Mouse (Mus musculus) ES-Bruce4 (cell line): ENCODE data around the gene Cbl. TPM values are rescaled to one million over a fixed set of nuclear protein-coding genes. Genes with fewer than 3 reads are reported as not detected.

Source experiments
- H3K27ac ChIP-seq: 2 replicates; pipeline ENCODE4 v1.5.1; 2012; ENCODE audit warnings: low read length, inconsistent platforms; ENCODE audit not compliant: insufficient read depth
- H3K27me3 ChIP-seq: 2 replicates; pipeline ENCODE4 v1.6.1; 2012; ENCODE audit warnings: mild to moderate bottlenecking, low read length, inconsistent platforms; ENCODE audit not compliant: control insufficient read depth, poor library complexity, insufficient read depth, severe bottlenecking
- H3K36me3 ChIP-seq: 2 replicates; pipeline ENCODE4 v1.6.1; 2012; ENCODE audit warnings: inconsistent platforms, mild to moderate bottlenecking, low read length, moderate library complexity; ENCODE audit not compliant: control insufficient read depth, poor library complexity, insufficient read depth, severe bottlenecking
- H3K4me1 ChIP-seq: one replicate; pipeline ENCODE4 v1.8.1; 2011; ENCODE audit warnings: low read length; ENCODE audit not compliant: control insufficient read depth, insufficient read depth
- H3K4me3 ChIP-seq: 2 replicates; pipeline ENCODE4 v1.5.1; 2011; ENCODE audit warnings: low read depth, mild to moderate bottlenecking, low read length
- H3K9ac ChIP-seq: 2 replicates; pipeline ENCODE4 v1.6.1; 2012; ENCODE audit warnings: low read depth, mild to moderate bottlenecking, inconsistent platforms; ENCODE audit not compliant: poor library complexity, severe bottlenecking
- H3K9me3 ChIP-seq: replicated peaks from 2 replicates; pipeline ENCODE4 v1.6.1; 2012; ENCODE audit warnings: mild to moderate bottlenecking, low read length, inconsistent platforms; ENCODE audit not compliant: control insufficient read depth, poor library complexity, insufficient read depth, severe bottlenecking
- CTCF ChIP-seq: IDR thresholded peaks from one replicate; pipeline ENCODE4 v1.8.1; 2011; ENCODE audit warnings: low read depth, low read length
- EP300 ChIP-seq: IDR thresholded peaks from 2 replicates; pipeline ENCODE4 v1.6.1; 2011; ENCODE audit warnings: low read depth, low read length; ENCODE audit not compliant: insufficient read depth
- POLR2A ChIP-seq: IDR thresholded peaks from one replicate; pipeline ENCODE4 v1.8.1; 2011; ENCODE audit warnings: low read length; ENCODE audit not compliant: insufficient read depth
- polyA plus RNA-seq: library from polyadenylated mRNA; stranded (reverse); fragments of >200 nt; gene quantifications from 2 replicates; pipeline ENCODE4 v1.2.4, GENCODE M21; 2011; ENCODE audit warnings: low read depth; ENCODE audit not compliant: missing spikeins, insufficient read depth, insufficient read length

The Cbl gene
- polyA plus RNA-seq, 1 experiment: 58.8 TPM

DNA sequence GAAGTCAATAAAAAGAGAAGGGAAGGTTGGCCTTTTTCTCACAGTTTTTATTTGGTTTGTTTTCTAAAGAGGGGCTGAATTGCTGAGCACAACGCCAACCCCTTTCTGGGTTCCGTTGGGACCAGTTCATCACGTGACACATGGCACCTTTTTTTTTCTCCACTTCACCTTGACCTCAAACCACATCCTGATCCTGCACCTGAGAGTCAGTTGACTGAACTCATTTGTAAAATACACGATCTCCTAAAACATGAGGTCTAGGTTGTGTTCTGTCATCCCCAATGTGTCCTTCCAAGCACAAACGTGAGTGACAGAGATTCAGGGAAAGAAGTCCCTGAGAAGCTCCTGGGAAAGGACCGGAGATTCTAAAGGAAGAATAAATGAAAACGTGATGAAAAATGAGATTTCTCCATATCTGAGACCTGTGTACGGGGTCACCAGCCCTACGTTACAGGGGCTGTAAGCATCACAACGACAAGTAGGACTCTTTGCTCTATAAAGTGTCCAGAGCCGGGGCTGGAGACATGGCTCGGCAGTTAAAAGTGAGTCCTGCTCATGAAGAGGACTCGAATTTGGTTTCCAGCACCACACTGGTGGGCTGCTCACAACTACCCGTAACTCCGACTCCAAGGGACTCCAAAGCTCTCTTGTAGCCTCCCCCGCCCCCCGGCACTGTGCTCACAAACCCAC, 4.8 kb upstream of the Cbl start:
- no peak overlapping the region for H3K9ac ChIP-seq
- H3K36me3 ChIP-seq: no peaks in the 10 kb centered on the region
- no peaks in the 10 kb centered on the region for H3K27me3 ChIP-seq
- H3K4me3 ChIP-seq: no peak overlapping the region
- H3K9me3 ChIP-seq: no peaks in the 10 kb centered on the region
- TF ChIP-seq POLR2A: no peak
- TF ChIP-seq EP300: no peak
- no peak for TF ChIP-seq CTCF
- H3K4me1 ChIP-seq: no peaks in the 10 kb centered on the region
- H3K27ac ChIP-seq: no peak overlapping the region

DNA sequence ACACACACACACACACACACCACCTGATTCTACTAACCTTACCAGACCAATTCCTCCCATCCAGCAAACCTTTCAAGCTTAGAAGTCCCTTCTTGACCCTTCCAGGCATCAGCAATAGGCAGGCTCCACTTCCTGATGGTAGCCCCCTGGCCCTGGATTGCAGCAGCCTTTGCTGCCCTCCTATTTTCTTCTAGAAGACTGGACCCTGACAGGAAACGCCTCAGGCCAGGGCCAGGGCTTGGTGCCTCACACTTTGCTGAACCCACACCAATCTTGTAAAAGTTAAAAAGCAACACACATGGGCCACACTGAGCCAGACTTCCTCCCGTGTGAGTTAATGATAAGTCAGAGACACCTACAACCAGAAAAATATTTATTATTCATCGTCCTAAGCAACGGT, 3.3 kb upstream of the Cbl start:
- Histone ChIP-seq H3K27ac (no peak overlapping the region), H3K9ac (no peak overlapping the region), H3K4me1 (no peaks in the 10 kb centered on the region), H3K36me3 (no peaks in the 10 kb centered on the region), H3K27me3 (no peaks in the 10 kb centered on the region), H3K4me3 (no peak overlapping the region), H3K9me3 (no peaks in the 10 kb centered on the region)
- TF ChIP-seq POLR2A: no peak
- TF ChIP-seq CTCF: no peak
- no peak for TF ChIP-seq EP300

DNA sequence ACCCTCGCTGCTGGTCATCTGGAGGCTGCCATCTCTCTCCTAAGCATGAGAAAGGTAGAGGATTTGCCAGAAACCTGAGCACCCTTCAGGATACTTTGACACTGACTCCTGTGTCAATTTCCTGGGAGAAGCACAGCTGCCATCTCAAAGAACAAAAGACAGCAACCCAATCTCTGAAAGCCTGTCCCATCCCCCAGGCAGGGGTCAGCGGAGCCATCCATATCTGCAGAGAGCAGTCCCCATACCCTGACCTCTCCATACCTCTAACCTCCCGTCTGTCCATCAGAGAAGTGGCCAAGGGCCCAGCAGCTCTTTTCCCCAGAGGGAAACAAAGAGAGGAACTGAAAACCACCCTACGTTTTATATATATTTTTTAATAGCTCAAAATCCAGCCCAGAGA, 2.8 kb upstream of the Cbl start:
- Histone ChIP-seq H3K27me3 (no peaks in the 10 kb centered on the region), H3K27ac (no peak overlapping the region), H3K4me1 (no peaks in the 10 kb centered on the region), H3K9me3 (no peaks in the 10 kb centered on the region), H3K4me3 (no peak overlapping the region), H3K36me3 (no peaks in the 10 kb centered on the region), H3K9ac (no peak overlapping the region)
- TF ChIP-seq EP300: no peak
- no peak for TF ChIP-seq POLR2A
- no peak for TF ChIP-seq CTCF

- H3K36me3 ChIP-seq: no peaks in the 10 kb centered on the region
- peak overlapping the region; percentile 80 for H3K4me3 ChIP-seq
- TF ChIP-seq POLR2A: no peak
- TF ChIP-seq EP300: no peak
- TF ChIP-seq CTCF: no peak
- peak overlapping the region; percentile 89 for H3K9ac ChIP-seq
- no peaks in the 10 kb centered on the region for H3K4me1 ChIP-seq
- H3K27ac ChIP-seq: peak overlapping the region; percentile 84
- no peaks in the 10 kb centered on the region for H3K9me3 ChIP-seq
- H3K27me3 ChIP-seq: no peaks in the 10 kb centered on the region
Observed at GRCm38 (mm10) chr9:44234479-44235427, 904 bp upstream of the Cbl start.

DNA sequence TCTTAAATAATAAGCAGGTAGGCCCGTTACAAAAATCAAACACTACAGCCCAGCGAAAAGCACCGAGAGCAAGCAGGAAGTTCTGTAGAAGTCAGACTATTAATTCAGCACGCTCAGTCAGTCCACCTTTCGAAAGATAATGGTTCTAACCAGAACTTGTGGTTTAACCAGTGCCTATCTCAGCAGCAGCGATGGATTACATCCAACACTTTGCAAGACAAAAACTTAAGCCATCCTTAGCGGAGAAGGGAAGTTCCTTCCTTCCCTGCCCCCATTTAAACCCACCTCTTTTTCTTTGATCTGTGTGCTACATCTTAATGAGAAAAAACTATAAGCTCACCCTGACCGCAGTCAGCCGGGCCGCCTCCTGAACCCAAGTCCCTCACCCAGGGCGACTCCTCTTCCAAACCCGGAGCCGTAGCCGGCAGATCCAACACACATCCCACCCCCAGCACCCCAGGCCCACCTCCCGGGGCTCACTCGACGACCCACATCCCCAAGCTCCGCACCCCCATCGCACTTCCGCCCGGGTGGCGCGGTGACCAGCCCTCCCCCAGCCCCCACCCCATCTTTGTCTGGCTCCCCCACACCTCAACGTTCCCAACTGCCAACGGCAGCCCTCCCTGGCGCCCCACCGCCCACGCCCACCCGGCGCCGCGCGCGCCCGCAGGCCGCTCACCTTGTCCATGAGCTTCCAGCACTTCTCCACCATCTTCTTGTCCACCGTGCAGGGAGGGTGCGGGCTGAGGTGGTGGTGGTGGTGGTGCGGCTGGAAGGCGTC, 638 bp downstream of the Cbl start:
- Histone ChIP-seq H3K27ac (peak overlapping the region; percentile 78), H3K36me3 (no peaks in the 10 kb centered on the region), H3K27me3 (no peaks in the 10 kb centered on the region), H3K4me1 (no peaks in the 10 kb centered on the region), H3K4me3 (peak overlapping the region; percentile 77), H3K9ac (peak overlapping the region; percentile 94), H3K9me3 (no peaks in the 10 kb centered on the region)
- TF ChIP-seq POLR2A: no peak
